Mouse (Mus musculus): ENCODE measurements at regions not wholly inside any gene's neighbourhood (a gene's known extent, or its start where the extent isn't known, plus 50 kb on each side); places are given as distances from the start of the nearest gene placed in this dataset.
"Not testable (repeated sequence)": the region's sequence is repeated elsewhere in the genome, so short reads cannot be mapped to it uniquely, and the experiment has no call there.

GRCm38 (mm10) chr1:16904690-16905089 lies 811.6 kb upstream of the 4930444P10Rik start:
- no peak for ATAC-seq (ENCODE audit: insufficient number of reproducible peaks, low FRiP score, low TSS enrichment)

- ATAC-seq (ENCODE audit: insufficient number of reproducible peaks, low FRiP score, low TSS enrichment), result not testable (repeated sequence)
Measured at GRCm38 (mm10) chr1:16868383-16868782, 775.3 kb upstream of the 4930444P10Rik start.

GRCm38 (mm10) chr1:16867086-16867835 lies 774.1 kb upstream of the 4930444P10Rik start:
- not testable (repeated sequence) for ATAC-seq (ENCODE audit: insufficient number of reproducible peaks, low FRiP score, low TSS enrichment)

GRCm38 (mm10) chr1:16837111-16837510 lies 744.0 kb upstream of the 4930444P10Rik start:
- no peak for ATAC-seq (ENCODE audit: insufficient number of reproducible peaks, low FRiP score, low TSS enrichment)

GRCm38 (mm10) chr1:16824709-16825108 lies 731.6 kb upstream of the 4930444P10Rik start:
- not testable (repeated sequence) for ATAC-seq (ENCODE audit: insufficient number of reproducible peaks, low FRiP score, low TSS enrichment)

GRCm38 (mm10) chr1:16824057-16824456 lies 730.9 kb upstream of the 4930444P10Rik start:
- no peak for ATAC-seq (ENCODE audit: insufficient number of reproducible peaks, low FRiP score, low TSS enrichment)

- no peak for ATAC-seq (ENCODE audit: insufficient number of reproducible peaks, low FRiP score, low TSS enrichment)
Measured at GRCm38 (mm10) chr1:16821186-16821585, 728.1 kb upstream of the 4930444P10Rik start.

- ATAC-seq (ENCODE audit: insufficient number of reproducible peaks, low FRiP score, low TSS enrichment), result 0 out of 2 replicates have a peak, but pooled peaks have one; percentile 56
Measured at GRCm38 (mm10) chr1:16816572-16816971, 723.4 kb upstream of the 4930444P10Rik start.

GRCm38 (mm10) chr1:16815731-16816130 lies 722.6 kb upstream of the 4930444P10Rik start:
- peak; percentile 36 for ATAC-seq (ENCODE audit: insufficient number of reproducible peaks, low FRiP score, low TSS enrichment)

- no peak for ATAC-seq (ENCODE audit: insufficient number of reproducible peaks, low FRiP score, low TSS enrichment)
Measured at GRCm38 (mm10) chr1:16809370-16810150, 716.4 kb upstream of the 4930444P10Rik start.

GRCm38 (mm10) chr1:16798292-16798691 lies 705.2 kb upstream of the 4930444P10Rik start:
- peak; percentile 89 for ATAC-seq (ENCODE audit: insufficient number of reproducible peaks, low FRiP score, low TSS enrichment)

GRCm38 (mm10) chr1:16796449-16796848 lies 703.3 kb upstream of the 4930444P10Rik start:
- ATAC-seq (ENCODE audit: insufficient number of reproducible peaks, low FRiP score, low TSS enrichment), result no peak

GRCm38 (mm10) chr1:16790733-16791309 lies 697.7 kb upstream of the 4930444P10Rik start:
- no peak for ATAC-seq (ENCODE audit: insufficient number of reproducible peaks, low FRiP score, low TSS enrichment)

GRCm38 (mm10) chr1:16779791-16780190 lies 686.7 kb upstream of the 4930444P10Rik start:
- ATAC-seq (ENCODE audit: insufficient number of reproducible peaks, low FRiP score, low TSS enrichment), result peak; percentile 95

- ATAC-seq (ENCODE audit: insufficient number of reproducible peaks, low FRiP score, low TSS enrichment), result no peak
Measured at GRCm38 (mm10) chr1:16760951-16761350, 667.8 kb upstream of the 4930444P10Rik start.

Measured in cerebellum, adult (tissue).